Mouse (Mus musculus) bone marrow, adult 2 months (tissue): Measurements from ENCODE around the gene Mgat5.

Experiments used
- CTCF ChIP-seq: fragments of 200-500 bp; IDR thresholded peaks from 2 replicates; pipeline ENCODE4 v1.5.1; 2011; ENCODE audit warnings: low read length, control low read depth; ENCODE audit not compliant: control insufficient read depth, insufficient read depth
- POLR2A ChIP-seq: fragments of 200-500 bp; IDR thresholded peaks from 2 replicates; pipeline ENCODE4 v1.6.1; 2011; ENCODE audit warnings: low read depth, mild to moderate bottlenecking, control low read depth, low read length, borderline replicate concordance; ENCODE audit not compliant: control insufficient read depth

DNA sequence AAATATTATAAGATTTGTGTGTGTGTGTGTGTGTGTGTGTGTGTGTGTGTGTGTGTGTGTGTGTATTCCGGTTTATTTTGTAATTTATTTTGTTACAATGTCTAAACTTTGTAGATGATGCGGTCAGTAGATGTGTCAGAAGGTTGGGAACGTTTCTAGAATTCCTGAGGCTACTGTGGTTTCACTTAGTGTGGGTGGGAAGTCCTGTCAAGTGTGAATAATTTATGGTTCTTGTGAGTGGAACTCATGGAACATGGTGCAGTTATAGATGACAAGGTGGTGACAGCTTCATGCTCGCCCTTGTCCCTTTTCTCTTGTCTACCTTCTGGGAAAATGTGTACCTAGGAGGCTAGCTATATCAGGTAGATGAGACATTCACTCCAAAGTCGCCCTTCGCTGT, 96.2 kb downstream of the Mgat5 start:
- TF ChIP-seq CTCF (no peak), POLR2A (no peak)
